Mouse (Mus musculus) bone marrow, adult 2 months (tissue): Measurements from ENCODE around the gene Pak7.

Experiments
- CTCF ChIP-seq: fragments of 200-500 bp; IDR thresholded peaks from 2 replicates; pipeline ENCODE4 v1.5.1; 2011; ENCODE audit warnings: low read length, control low read depth; ENCODE audit not compliant: control insufficient read depth, insufficient read depth
- POLR2A ChIP-seq: fragments of 200-500 bp; IDR thresholded peaks from 2 replicates; pipeline ENCODE4 v1.6.1; 2011; ENCODE audit warnings: low read depth, mild to moderate bottlenecking, control low read depth, low read length, borderline replicate concordance; ENCODE audit not compliant: control insufficient read depth

DNA sequence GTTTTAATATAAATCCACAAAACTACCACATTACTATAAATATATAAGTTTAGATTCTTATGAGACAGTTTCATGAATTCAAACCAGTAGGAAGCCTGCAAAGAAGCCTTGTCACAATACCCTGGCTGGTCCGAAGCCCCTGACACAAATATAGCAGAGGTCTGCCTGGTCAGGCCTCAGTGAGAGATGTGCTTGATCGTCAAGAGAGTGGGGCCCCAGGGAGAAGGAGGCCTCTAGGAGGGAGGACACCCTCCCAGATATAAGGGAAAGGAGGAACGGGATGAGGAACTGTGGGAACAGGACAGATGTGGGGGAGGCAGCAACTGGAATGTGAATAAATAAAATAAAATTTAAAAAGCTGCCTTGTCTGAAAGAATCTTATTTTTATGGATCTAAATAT is 37.3 kb downstream of the Pak7 start:
- no peak for TF ChIP-seq CTCF
- no peak for TF ChIP-seq POLR2A
